Mouse (Mus musculus): Measurements from ENCODE around the gene Dusp3.

GRCm38 (mm10) chr11:101957476-101957875 is 29.3 kb downstream of the Dusp3 start:
- TF ChIP-seq USF1 (IDR thresholded peaks at IDR 0.05; ENCODE audit: low read depth) (no peak), CTCF (IDR thresholded peaks at IDR 0.05; ENCODE audit: control insufficient read depth, insufficient read depth, insufficient read length) (no peak), FOSL1 (IDR thresholded peaks at IDR 0.05; ENCODE audit: insufficient read depth, low read length, poor library complexity, severe bottlenecking) (no peak), MAX (IDR thresholded peaks at IDR 0.05) (no peak), MYOG (IDR thresholded peaks at IDR 0.05; ENCODE audit: control insufficient read depth, extremely low read depth, insufficient read length) (no peak), CEBPB (IDR thresholded peaks at IDR 0.05; ENCODE audit: low read depth) (no peak), MYOD1 (IDR thresholded peaks at IDR 0.05; ENCODE audit: control insufficient read depth, insufficient read length, low read depth) (no peak)
